Mouse (Mus musculus): ENCODE data around the gene Supt6.

GRCm38 (mm10) chr11:78189234-78190040 is 56.4 kb downstream of the Supt6 start:
- TF ChIP-seq CTCF (IDR thresholded peaks at IDR 0.05) (no peak), EP300 (IDR thresholded peaks at IDR 0.05) (no peak)
